Mouse (Mus musculus) intestine, embryonic 16.5 days (tissue): ENCODE data around the gene Rex1bd. TPM values are rescaled to one million over a fixed set of nuclear protein-coding genes. Genes with fewer than 3 reads are reported as not detected.
"Not testable (repeated sequence)": the region's sequence is repeated elsewhere in the genome, so short reads cannot be mapped to it uniquely, and the experiment has no call there.

Experiments
- ATAC-seq: fragments of 200-750 bp; cut with Nextera tagmentation; 2 replicates; pipeline ENCODE4 v1.8.0; 2017; ENCODE audit warnings: moderate TSS enrichment, moderate library complexity
- H3K27ac ChIP-seq: fragments of 300-500 bp; sonication (generic); 2 replicates; pipeline ENCODE4 v1.5.1; 2014; ENCODE audit warnings: mild to moderate bottlenecking, low read length
- H3K27me3 ChIP-seq: fragments of 300-500 bp; sonication (generic); replicated peaks from 2 replicates; pipeline ENCODE4 v1.6.1; 2014; ENCODE audit warnings: low read length, control low read depth, mixed read lengths; ENCODE audit not compliant: control insufficient read depth, insufficient read depth
- H3K36me3 ChIP-seq: fragments of 300-500 bp; sonication (generic); 2 replicates; pipeline ENCODE4 v1.6.1; 2014; ENCODE audit warnings: low read length, control low read depth; ENCODE audit not compliant: control insufficient read depth, insufficient read depth
- H3K4me1 ChIP-seq: fragments of 300-500 bp; sonication (generic); 2 replicates; pipeline ENCODE4 v1.6.1; 2014; ENCODE audit warnings: low read length, control low read depth, mixed read lengths; ENCODE audit not compliant: control insufficient read depth, insufficient read depth
- H3K4me2 ChIP-seq: fragments of 300-500 bp; sonication (generic); 2 replicates; pipeline ENCODE4 v1.6.1; 2014; ENCODE audit warnings: low read depth, low read length, control low read depth
- H3K4me3 ChIP-seq: fragments of 300-500 bp; sonication (generic); 2 replicates; pipeline ENCODE4 v1.5.1; 2014; ENCODE audit warnings: mild to moderate bottlenecking, low read length
- H3K9ac ChIP-seq: fragments of 300-500 bp; sonication (generic); 2 replicates; pipeline ENCODE4 v1.6.1; 2014; ENCODE audit warnings: low read depth, low read length
- H3K9me3 ChIP-seq: fragments of 300-500 bp; sonication (generic); 2 replicates; pipeline ENCODE4 v1.6.1; 2016; ENCODE audit warnings: low read length, control low read depth; ENCODE audit not compliant: control insufficient read depth
- WGBS: fragments of 180-500 bp; shearing (Covaris S2); extraction: QIAGEN DNeasy Blood & Tissue Kit; methylation state at CpG from one replicate; pipeline ENCODE4 v1.1.7; 2014; 5-methylcytosine and 5-hydroxymethylcytosine counted together
- polyA plus RNA-seq: library from polyadenylated mRNA; unstranded; fragments of >200 nt; fragmentation: Nextera tagmentation; extraction: Ambion mirVana; gene quantifications from 2 replicates; pipeline ENCODE4 v1.2.1, GENCODE M21; 2015

Gene Rex1bd
- polyA plus RNA-seq, 1 experiment from 2014 or later, result 137 TPM

GRCm38 (mm10) chr8:70517940-70518643, 11.5 kb upstream of the Rex1bd start:
- ATAC-seq, result no peak
- no peak overlapping the region for H3K4me3 ChIP-seq
- 0 out of 2 replicates have a peak, but pooled peaks cover 3% of the 10 kb centered on the region for H3K36me3 ChIP-seq
- H3K4me1 ChIP-seq, result peaks cover 6% of the 10 kb centered on the region; the same call in 1 of the 2 replicates
- no peak overlapping the region for H3K27ac ChIP-seq
- H3K9me3 ChIP-seq, result no peaks in the 10 kb centered on the region
- no peak overlapping the region for H3K9ac ChIP-seq
- no peak overlapping the region for H3K4me2 ChIP-seq
- 82% methylated on average over 10 of the region's 10 CpGs for WGBS
- no peaks in the 10 kb centered on the region for H3K27me3 ChIP-seq

GRCm38 (mm10) chr8:70513441-70513840, 6.9 kb upstream of the Rex1bd start:
- Histone ChIP-seq H3K27me3 (no peaks in the 10 kb centered on the region), H3K4me1 (peaks cover 25% of the 10 kb centered on the region), H3K9me3 (no peaks in the 10 kb centered on the region), H3K36me3 (no peaks in the 10 kb centered on the region), H3K4me2 (no peak overlapping the region), H3K9ac (no peak overlapping the region), H3K4me3 (no peak overlapping the region), H3K27ac (0 out of 2 replicates have a peak overlapping the region, but pooled peaks have one; percentile 4)
- 62% methylated on average over 2 of the region's 2 CpGs for WGBS
- no peak for ATAC-seq

GRCm38 (mm10) chr8:70512253-70512903, 5.8 kb upstream of the Rex1bd start:
- no peak for ATAC-seq

GRCm38 (mm10) chr8:70511770-70512169, 5.2 kb upstream of the Rex1bd start:
- Histone ChIP-seq H3K9me3 (no peaks in the 10 kb centered on the region), H3K4me2 (peak overlapping the region; percentile 46; the same call in 1 of the 2 replicates), H3K27ac (no peak overlapping the region), H3K9ac (peak overlapping the region; percentile 90; the same call in 1 of the 2 replicates), H3K4me3 (no peak overlapping the region), H3K27me3 (no peaks in the 10 kb centered on the region), H3K4me1 (peaks cover 26% of the 10 kb centered on the region), H3K36me3 (peaks cover 7% of the 10 kb centered on the region)
- no peak for ATAC-seq
- WGBS, result 96% methylated on average over 2 of the region's 2 CpGs

More at GRCm38 (mm10) chr8:70512253-70512903, 5.8 kb upstream of the Rex1bd start:
- Histone ChIP-seq H3K4me2 (no peak overlapping the region), H3K9ac (no peak overlapping the region), H3K27ac (no peak overlapping the region), H3K36me3 (peaks cover 7% of the 10 kb centered on the region), H3K4me3 (no peak overlapping the region), H3K9me3 (no peaks in the 10 kb centered on the region), H3K27me3 (no peaks in the 10 kb centered on the region), H3K4me1 (peaks cover 26% of the 10 kb centered on the region)
- WGBS, result 92% methylated on average over 11 of the region's 11 CpGs

GRCm38 (mm10) chr8:70511174-70511573, 4.6 kb upstream of the Rex1bd start:
- H3K9me3 ChIP-seq, ATAC-seq, H3K27me3 ChIP-seq, H3K36me3 ChIP-seq: not testable (repeated sequence)
- Histone ChIP-seq H3K27ac (peak overlapping the region; percentile 98; the same call in 1 of the 2 replicates), H3K4me3 (peak overlapping the region; percentile 83), H3K4me2 (peak overlapping the region; percentile 46), H3K4me1 (peaks cover 26% of the 10 kb centered on the region), H3K9ac (peak overlapping the region; percentile 90)
- 80% methylated on average over 6 of the region's 6 CpGs for WGBS

- Histone ChIP-seq H3K27me3 (no peaks in the 10 kb centered on the region), H3K27ac (peak within 1 kb of the TSS; percentile 98), H3K9ac (peak within 1 kb of the TSS; percentile 90), H3K9me3 (no peaks in the 10 kb centered on the region), H3K4me3 (peak within 1 kb of the TSS; percentile 83), H3K4me2 (peak within 1 kb of the TSS; percentile 80), H3K4me1 (peaks cover 34% of the 10 kb centered on the region), H3K36me3 (peaks cover 7% of the 10 kb centered on the region)
- WGBS, result 1% methylated on average over 73 of the region's 74 CpGs
- peak; percentile 82 for ATAC-seq
Measured at GRCm38 (mm10) chr8:70510228-70510915, 3.8 kb upstream of the Rex1bd start, which contains the start of gene Uba52. Uba52 (minus strand) TSS chr8:70510801.

GRCm38 (mm10) chr8:70509281-70509952, 2.9 kb upstream of the Rex1bd start:
- Histone ChIP-seq H3K4me3 (peak overlapping the region; percentile 83), H3K27me3 (no peaks in the 10 kb centered on the region), H3K4me1 (peaks cover 39% of the 10 kb centered on the region), H3K4me2 (peak overlapping the region; percentile 80), H3K36me3 (peaks cover 7% of the 10 kb centered on the region), H3K9me3 (no peaks in the 10 kb centered on the region), H3K27ac (peak overlapping the region; percentile 98), H3K9ac (peak overlapping the region; percentile 90)
- ATAC-seq, result no peak
- WGBS, result 10% methylated on average over 25 of the region's 25 CpGs

GRCm38 (mm10) chr8:70507027-70507393, 458 bp upstream of the Rex1bd start:
- H3K9ac ChIP-seq, result no peak overlapping the region
- no peak overlapping the region for H3K4me2 ChIP-seq
- 61% methylated on average over 5 of the region's 5 CpGs for WGBS
- H3K4me1 ChIP-seq, result peaks cover 38% of the 10 kb centered on the region
- H3K27me3 ChIP-seq, result peaks cover 14% of the 10 kb centered on the region
- ATAC-seq, result no peak
- H3K27ac ChIP-seq, result no peak overlapping the region; the same call in 1 of the 2 replicates
- no peak overlapping the region for H3K4me3 ChIP-seq
- H3K36me3 ChIP-seq, result peaks cover 7% of the 10 kb centered on the region
- no peaks in the 10 kb centered on the region for H3K9me3 ChIP-seq
